Mouse (Mus musculus): Measurements from ENCODE around the gene Alyref. TPM values are rescaled to one million over a fixed set of nuclear protein-coding genes. Genes with fewer than 3 reads are reported as not detected.
"Not testable (repeated sequence)": the region's sequence is repeated elsewhere in the genome, so short reads cannot be mapped to it uniquely, and the experiment has no call there.

The Alyref gene
- polyA plus RNA-seq, 1 experiment from 2014 or later = 277 TPM

DNA sequence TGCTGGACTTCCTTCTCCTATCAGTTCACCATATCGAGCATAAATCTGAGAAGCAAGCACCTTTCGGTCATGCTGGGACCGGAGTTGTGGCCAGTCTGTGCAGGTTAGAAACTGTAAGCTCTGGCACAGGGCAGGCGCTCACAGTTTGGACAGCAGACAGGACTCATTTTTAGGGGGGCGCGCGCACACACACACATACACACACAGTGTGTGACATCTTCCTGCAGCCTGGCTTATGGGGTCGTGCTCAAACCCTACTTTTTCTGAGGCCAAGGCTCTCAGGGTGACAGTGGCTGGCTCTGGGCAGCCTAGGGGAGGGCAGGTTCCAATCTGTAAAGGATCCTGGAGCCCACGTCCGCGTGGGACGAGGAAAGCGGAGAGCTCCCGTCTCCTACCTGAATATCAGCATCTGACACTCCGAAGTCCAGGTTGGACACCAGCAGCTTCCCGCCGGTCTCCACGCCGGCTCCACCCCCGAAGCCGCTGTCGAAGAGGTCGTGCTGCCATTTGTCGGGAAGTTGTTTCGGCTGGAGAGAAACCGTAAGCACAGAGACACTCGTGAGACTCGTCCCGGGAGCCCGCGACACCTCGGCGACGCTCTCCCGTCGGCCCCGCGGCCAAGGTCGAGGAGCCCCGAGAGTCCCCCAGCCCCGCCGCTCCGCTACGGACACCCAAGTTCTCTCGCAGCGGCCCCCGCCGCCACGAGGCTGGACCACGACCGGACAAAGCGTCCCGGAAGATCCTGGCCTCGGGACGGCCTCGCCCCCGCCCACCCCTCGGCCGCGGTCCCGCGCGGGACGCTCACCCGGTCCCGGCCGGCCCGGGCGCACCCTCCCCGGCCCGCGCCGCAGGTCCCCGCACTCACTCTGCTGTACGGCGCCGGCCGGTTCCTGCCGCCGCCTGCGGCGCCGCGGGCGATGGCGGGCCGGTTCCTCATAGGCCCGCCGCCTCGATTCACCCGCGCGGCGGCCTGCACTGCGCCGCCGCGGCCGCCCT lies 627 bp downstream of the Alyref start:
- H3K4me1 ChIP-seq (replicated peaks) = peaks cover 62% of the 10 kb centered on the region
- no peaks in the 10 kb centered on the region for H3K9me3 ChIP-seq (replicated peaks)
- H3K36me3 ChIP-seq (replicated peaks) = peaks cover 64% of the 10 kb centered on the region
- peak overlapping the region; percentile 98 for H3K9ac ChIP-seq
- peak; percentile 49 for ATAC-seq (ENCODE audit: insufficient read depth)
- 2% methylated on average over 99 of the region's 99 CpGs for WGBS (ENCODE audit: insufficient replicate concordance)
- peak overlapping the region; percentile 95 for H3K4me2 ChIP-seq
- peak overlapping the region; percentile 97 for H3K27ac ChIP-seq (replicated peaks)
- H3K4me3 ChIP-seq (replicated peaks) = peak overlapping the region; percentile 99
- H3K27me3 ChIP-seq = no peaks in the 10 kb centered on the region

DNA sequence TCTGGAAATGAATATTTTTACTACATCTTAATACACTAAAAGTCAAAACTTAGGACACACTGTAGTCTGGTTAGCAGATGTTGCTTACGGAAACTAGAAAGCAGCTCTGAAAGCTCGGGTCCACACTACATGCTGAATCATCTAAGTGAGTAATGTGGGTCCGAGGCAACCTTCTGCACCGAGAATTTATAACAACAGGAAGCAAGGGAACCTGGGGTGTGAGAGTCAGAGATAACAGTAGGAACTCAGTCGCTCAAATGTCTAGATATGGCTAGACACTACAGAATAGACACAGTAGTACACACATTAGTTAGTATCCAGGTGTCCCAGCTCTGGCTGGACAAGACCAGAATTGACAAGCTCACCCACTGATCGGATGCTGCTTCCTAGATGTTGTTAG lies 9.6 kb downstream of the Alyref start:
- ATAC-seq (ENCODE audit: insufficient read depth) = peak; percentile 51
- no peaks in the 10 kb centered on the region for H3K27me3 ChIP-seq
- H3K9me3 ChIP-seq (replicated peaks) = no peaks in the 10 kb centered on the region; the same call in 1 of the 2 replicates
- WGBS (ENCODE audit: insufficient replicate concordance) = 20% methylated on average over 6 of the region's 6 CpGs
- H3K4me3 ChIP-seq (replicated peaks) = no peak overlapping the region
- H3K9ac ChIP-seq = no peak overlapping the region
- peaks cover 16% of the 10 kb centered on the region for H3K4me1 ChIP-seq (replicated peaks)
- H3K27ac ChIP-seq (replicated peaks) = no peak overlapping the region
- peaks cover 98% of the 10 kb centered on the region for H3K36me3 ChIP-seq (replicated peaks)
- no peak overlapping the region for H3K4me2 ChIP-seq

DNA sequence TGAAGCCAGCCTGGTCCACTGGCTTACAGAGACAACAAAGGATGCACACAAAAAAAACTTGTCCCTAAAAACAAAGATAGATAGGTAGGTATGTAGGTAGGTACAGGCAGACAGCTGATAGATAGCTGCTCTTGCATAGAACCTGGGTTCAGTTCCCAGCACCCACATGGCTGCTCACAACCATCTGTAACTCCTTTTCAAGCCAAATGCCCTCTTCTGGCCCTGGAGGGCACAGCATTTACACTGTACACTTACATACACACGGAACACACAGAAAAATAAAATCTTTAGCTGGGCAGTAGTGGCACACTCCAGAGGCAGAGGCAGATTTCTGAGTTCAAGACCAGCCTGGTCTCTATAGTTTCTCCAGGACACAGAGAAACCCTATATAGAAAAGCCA lies 14.2 kb downstream of the Alyref start:
- peaks cover 66% of the 10 kb centered on the region for H3K36me3 ChIP-seq (replicated peaks)
- no peak for ATAC-seq (ENCODE audit: insufficient read depth)
- H3K27me3 ChIP-seq = no peaks in the 10 kb centered on the region
- H3K9me3 ChIP-seq (replicated peaks) = no peaks in the 10 kb centered on the region; the same call in 1 of the 2 replicates
- H3K4me2 ChIP-seq = no peak overlapping the region
- WGBS (ENCODE audit: insufficient replicate concordance) = 86% methylated on average over 1 of the region's 1 CpGs
- H3K9ac ChIP-seq = no peak overlapping the region
- H3K4me1 ChIP-seq (replicated peaks) = peaks cover 39% of the 10 kb centered on the region
- no peak overlapping the region for H3K27ac ChIP-seq (replicated peaks)
- H3K4me3 ChIP-seq (replicated peaks) = no peak overlapping the region

DNA sequence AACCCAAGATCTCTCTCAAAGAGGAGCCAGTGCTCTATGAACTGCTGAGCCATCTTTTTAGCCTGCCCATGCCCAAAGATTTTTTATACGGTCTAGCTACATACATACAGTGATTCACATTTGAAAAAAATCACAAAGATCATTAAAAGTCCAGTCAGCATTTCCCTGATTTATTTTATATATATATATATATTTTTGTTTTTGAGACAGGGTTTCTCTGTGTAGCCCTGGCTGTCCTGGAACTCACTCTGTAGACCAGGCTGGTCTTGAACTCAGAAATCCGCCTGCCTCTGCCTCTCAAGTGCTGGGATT lies 15.2 kb downstream of the Alyref start:
- not testable (repeated sequence) for H3K9me3 ChIP-seq (replicated peaks); ATAC-seq (ENCODE audit: insufficient read depth); H3K4me2 ChIP-seq; H3K9ac ChIP-seq; H3K27me3 ChIP-seq; H3K27ac ChIP-seq (replicated peaks); H3K4me3 ChIP-seq (replicated peaks)
- Histone ChIP-seq H3K36me3 (replicated peaks) (peaks cover 66% of the 10 kb centered on the region), H3K4me1 (replicated peaks) (peaks cover 43% of the 10 kb centered on the region)
- WGBS (ENCODE audit: insufficient replicate concordance) = 75% methylated on average over 2 of the region's 2 CpGs

DNA sequence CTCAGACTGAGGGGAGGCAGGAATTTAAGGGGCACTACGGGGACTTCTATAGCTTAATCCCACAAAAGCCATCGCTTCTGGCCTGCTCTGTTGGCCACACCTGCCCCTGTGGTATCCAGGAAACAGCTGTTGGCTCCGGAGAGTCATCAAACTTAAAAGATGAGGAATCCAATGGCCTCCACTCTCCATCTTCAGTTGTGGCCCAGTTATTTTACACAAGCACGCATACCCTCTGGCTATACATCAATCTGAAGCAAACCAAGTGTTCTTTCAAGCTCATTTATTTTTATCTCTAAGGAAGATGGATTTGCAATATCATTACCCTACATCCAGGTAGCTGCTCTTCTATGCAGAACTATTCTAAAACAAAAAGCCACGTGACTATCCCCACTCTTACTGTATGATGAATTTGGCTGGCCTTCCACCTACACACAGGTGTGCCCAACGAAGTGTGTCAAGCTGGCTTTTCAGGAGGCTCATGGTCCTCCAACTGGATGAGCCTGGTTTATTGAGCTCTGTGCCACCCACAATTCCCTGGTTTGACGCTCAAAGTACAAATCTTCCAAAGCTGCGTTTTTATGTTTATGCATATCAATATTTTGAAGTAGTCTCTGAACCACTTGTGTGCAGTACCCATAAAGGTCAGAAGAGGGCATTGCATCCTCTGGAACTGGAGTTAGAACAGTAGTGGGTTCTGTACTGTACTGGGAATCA lies 15.7 kb downstream of the Alyref start:
- Histone ChIP-seq H3K27ac (replicated peaks) (peak overlapping the region; percentile 88), H3K36me3 (replicated peaks) (peaks cover 66% of the 10 kb centered on the region), H3K9ac (peak overlapping the region; percentile 87), H3K4me3 (replicated peaks) (peak overlapping the region; percentile 83), H3K27me3 (no peaks in the 10 kb centered on the region), H3K4me2 (peak overlapping the region; percentile 99), H3K9me3 (replicated peaks) (no peaks in the 10 kb centered on the region; the same call in 1 of the 2 replicates), H3K4me1 (replicated peaks) (peaks cover 48% of the 10 kb centered on the region)
- WGBS (ENCODE audit: insufficient replicate concordance) = 57% methylated on average over 8 of the region's 8 CpGs
- ATAC-seq (ENCODE audit: insufficient read depth) = no peak

DNA sequence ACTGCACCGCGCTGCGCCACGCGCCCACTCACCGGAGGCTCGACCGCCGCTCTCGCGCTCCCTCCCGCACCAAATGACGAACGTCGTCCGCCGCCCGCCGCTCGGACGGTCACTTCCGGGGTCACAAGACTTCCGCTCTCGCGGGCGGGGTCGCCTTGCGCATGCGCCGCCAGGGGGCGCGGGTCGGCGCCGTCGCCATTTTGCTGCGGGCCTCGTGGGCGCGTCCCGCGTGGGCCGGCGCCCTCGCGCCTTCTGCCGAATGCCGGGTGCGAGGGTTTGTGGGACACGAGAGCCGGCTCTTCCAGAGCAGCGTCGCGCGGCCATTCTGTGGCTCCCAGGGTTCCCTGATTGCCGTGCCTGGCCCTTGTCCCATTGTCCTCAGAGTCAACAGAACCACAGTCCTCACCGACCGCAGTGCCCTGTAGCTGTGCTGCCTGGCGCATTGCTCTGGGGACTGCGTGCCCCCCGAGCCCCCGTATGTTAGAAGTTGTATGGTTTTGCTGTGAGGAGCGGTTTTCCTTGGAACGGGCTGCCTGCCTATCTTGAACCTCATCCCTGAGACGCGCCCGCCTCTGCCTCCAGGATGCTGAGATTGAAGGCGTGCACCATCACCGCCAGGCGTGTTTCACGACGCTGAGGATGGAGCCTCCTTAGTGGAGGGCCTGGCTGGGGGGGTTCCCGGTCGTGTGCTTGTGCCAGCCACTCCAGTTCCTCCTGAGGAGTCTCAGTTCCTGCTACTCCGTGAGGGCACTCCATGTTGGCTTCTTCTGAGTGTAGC lies 16.5 kb downstream of the Alyref start, which contains the start of gene Arhgdia:
Gene Arhgdia (minus strand): TSS at position 135 of the 778 bp plus-strand sequence.
- peak within 1 kb of the TSS; percentile 87 for H3K9ac ChIP-seq
- peaks cover 51% of the 10 kb centered on the region for H3K4me1 ChIP-seq (replicated peaks)
- H3K4me2 ChIP-seq = peak within 1 kb of the TSS; percentile 99
- peak; percentile 58 for ATAC-seq (ENCODE audit: insufficient read depth)
- peak within 1 kb of the TSS; percentile 83 for H3K4me3 ChIP-seq (replicated peaks)
- H3K27ac ChIP-seq (replicated peaks) = peak within 1 kb of the TSS; percentile 88
- peaks cover 62% of the 10 kb centered on the region for H3K36me3 ChIP-seq (replicated peaks)
- no peaks in the 10 kb centered on the region for H3K27me3 ChIP-seq
- H3K9me3 ChIP-seq (replicated peaks) = no peaks in the 10 kb centered on the region; the same call in 1 of the 2 replicates
- WGBS (ENCODE audit: insufficient replicate concordance) = 1% methylated on average over 74 of the region's 75 CpGs

DNA sequence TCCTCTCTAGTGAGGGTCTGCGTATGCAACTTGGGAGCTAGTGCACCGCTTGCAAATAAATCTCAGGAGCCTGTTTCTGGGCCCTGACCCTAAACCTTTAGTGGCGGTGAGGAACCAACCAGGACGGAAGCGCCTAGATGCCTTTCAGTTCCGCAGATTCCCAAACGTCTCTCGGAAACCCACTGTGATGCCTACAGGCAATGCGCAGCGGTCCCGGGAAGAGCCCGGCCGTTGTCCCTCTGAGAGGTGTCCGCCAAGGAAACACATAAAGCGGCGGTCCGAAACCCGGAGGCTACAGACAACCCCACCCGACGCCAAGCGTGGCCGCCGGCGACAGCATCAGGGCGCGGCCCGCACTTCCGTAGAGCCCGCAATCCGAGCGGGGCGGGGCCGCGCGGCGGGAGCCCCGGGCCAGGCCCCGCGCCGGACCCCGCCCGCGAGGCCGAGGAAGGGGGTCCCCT lies 17.3 kb downstream of the Alyref start:
- Histone ChIP-seq H3K27ac (replicated peaks) (peak overlapping the region; percentile 88), H3K9me3 (replicated peaks) (no peaks in the 10 kb centered on the region; the same call in 1 of the 2 replicates), H3K4me3 (replicated peaks) (peak overlapping the region; percentile 83), H3K4me1 (replicated peaks) (peaks cover 58% of the 10 kb centered on the region), H3K27me3 (no peaks in the 10 kb centered on the region), H3K9ac (peak overlapping the region; percentile 87), H3K4me2 (peak overlapping the region; percentile 99), H3K36me3 (replicated peaks) (peaks cover 54% of the 10 kb centered on the region)
- WGBS (ENCODE audit: insufficient replicate concordance) = under 1% methylated on average over 44 of the region's 44 CpGs
- ATAC-seq (ENCODE audit: insufficient read depth) = peak; percentile 64

DNA sequence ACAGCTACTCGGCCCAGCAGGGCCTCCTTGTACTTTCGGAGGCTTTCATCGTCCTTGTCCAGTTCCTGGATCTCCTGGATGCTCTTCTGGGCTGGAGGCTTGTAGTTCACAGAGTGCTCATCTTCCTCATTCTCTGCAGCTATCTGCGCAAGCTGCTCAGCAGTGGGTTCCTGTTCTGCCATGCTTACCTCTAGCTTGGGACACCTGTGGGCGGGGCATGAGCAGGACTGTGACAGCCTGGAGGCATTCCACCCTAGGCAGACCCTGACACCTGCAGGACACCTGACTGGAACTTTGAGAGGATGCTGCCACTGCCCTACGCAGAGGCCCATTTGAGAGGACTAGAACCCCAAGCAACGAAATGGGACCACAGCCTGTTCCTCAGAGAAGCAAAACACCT lies 18.0 kb downstream of the Alyref start:
- ATAC-seq (ENCODE audit: insufficient read depth) = no peak
- peak overlapping the region; percentile 99 for H3K4me2 ChIP-seq
- H3K4me3 ChIP-seq (replicated peaks) = peak overlapping the region; percentile 83
- peak overlapping the region; percentile 88 for H3K27ac ChIP-seq (replicated peaks)
- 40% methylated on average over 7 of the region's 7 CpGs for WGBS (ENCODE audit: insufficient replicate concordance)
- no peaks in the 10 kb centered on the region for H3K27me3 ChIP-seq
- peak overlapping the region; percentile 87 for H3K9ac ChIP-seq
- H3K4me1 ChIP-seq (replicated peaks) = peaks cover 63% of the 10 kb centered on the region
- H3K36me3 ChIP-seq (replicated peaks) = peaks cover 47% of the 10 kb centered on the region
- no peaks in the 10 kb centered on the region; the same call in 1 of the 2 replicates for H3K9me3 ChIP-seq (replicated peaks)

DNA sequence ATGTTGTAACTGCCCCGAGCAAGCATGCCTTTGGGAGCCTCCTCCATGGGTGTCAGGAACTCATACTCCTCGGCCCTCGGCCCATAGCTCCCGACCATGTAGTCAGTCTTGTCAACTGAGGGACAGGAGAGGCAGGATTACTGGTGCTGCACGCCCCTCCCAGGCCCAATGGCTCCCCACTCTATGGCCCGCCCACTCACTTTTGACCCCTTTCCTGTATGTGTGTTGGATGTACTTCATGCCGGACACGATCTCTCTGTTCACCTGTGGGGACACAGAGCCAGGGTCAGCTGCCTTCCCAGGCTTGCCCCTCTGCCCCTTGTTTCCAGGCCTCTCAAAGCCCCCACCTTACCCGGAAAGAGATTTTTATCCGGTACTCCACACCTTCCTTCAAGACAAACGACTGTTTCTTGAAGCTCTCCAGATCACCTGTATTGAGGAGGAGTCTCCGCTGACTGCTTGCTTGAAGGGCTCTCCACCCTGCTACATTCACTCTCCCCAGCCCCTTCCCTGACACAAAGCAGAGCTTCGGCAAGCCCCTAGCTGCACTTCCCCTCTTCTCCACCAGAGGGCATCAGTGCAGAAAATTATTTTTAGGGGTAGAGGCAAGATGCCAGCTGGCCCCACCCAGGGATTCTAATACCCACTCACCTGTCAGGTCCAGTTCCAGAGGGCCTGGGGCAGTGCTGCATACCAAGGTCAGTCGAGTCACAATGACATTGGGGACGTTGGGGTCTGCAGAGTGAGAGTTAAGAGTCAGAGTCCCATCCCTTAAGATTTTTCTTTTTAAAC lies 18.7 kb downstream of the Alyref start:
- no peak for ATAC-seq (ENCODE audit: insufficient read depth)
- Histone ChIP-seq H3K9ac (0 out of 2 replicates have a peak overlapping the region, but pooled peaks have one; percentile 87), H3K36me3 (replicated peaks) (peaks cover 42% of the 10 kb centered on the region), H3K9me3 (replicated peaks) (no peaks in the 10 kb centered on the region; the same call in 1 of the 2 replicates), H3K27me3 (no peaks in the 10 kb centered on the region), H3K4me1 (replicated peaks) (peaks cover 69% of the 10 kb centered on the region), H3K4me2 (peak overlapping the region; percentile 99), H3K4me3 (replicated peaks) (peak overlapping the region; percentile 83), H3K27ac (replicated peaks) (peak overlapping the region; percentile 88)
- 54% methylated on average over 15 of the region's 15 CpGs for WGBS (ENCODE audit: insufficient replicate concordance)
